Mouse (Mus musculus) forebrain, embryonic 11.5 days (tissue): Measurements from ENCODE around the gene Tmem145. TPM values are rescaled to one million over a fixed set of nuclear protein-coding genes. Genes with fewer than 3 reads are reported as not detected.

Source experiments
- ATAC-seq: fragments of 200-750 bp; cut with Nextera tagmentation; replicated peaks from 2 replicates; pipeline ENCODE4 v1.8.0; 2017; ENCODE audit warnings: moderate TSS enrichment; ENCODE audit not compliant: low FRiP score
- DNase-seq: peaks from one replicate; pipeline ENCODE4 v3.0.0-alpha.2; 2017; ENCODE audit warnings: low spot score
- H3K27ac ChIP-seq: fragments of 300-500 bp; sonication (generic); 2 replicates; pipeline ENCODE4 v1.5.1; 2014; ENCODE audit warnings: low read depth, low read length
- H3K27me3 ChIP-seq: fragments of 300-500 bp; sonication (generic); 2 replicates; pipeline ENCODE4 v1.6.1; 2014; ENCODE audit warnings: mild to moderate bottlenecking, low read length, mixed read lengths; ENCODE audit not compliant: control insufficient read depth, insufficient read depth
- H3K36me3 ChIP-seq: fragments of 300-500 bp; sonication (generic); 2 replicates; pipeline ENCODE4 v1.6.1; 2014; ENCODE audit warnings: mild to moderate bottlenecking, low read length, moderate library complexity, mixed read lengths; ENCODE audit not compliant: control insufficient read depth, insufficient read depth
- H3K4me1 ChIP-seq: fragments of 300-500 bp; sonication (generic); replicated peaks from 2 replicates; pipeline ENCODE4 v1.6.1; 2014; ENCODE audit warnings: low read length, mixed read lengths; ENCODE audit not compliant: control insufficient read depth, insufficient read depth
- H3K4me2 ChIP-seq: fragments of 300-500 bp; sonication (generic); 2 replicates; pipeline ENCODE4 v1.6.1; 2014; ENCODE audit warnings: low read depth, mild to moderate bottlenecking, low read length, moderate library complexity, mixed read lengths; ENCODE audit not compliant: severe bottlenecking
- H3K4me3 ChIP-seq: fragments of 300-500 bp; sonication (generic); 2 replicates; pipeline ENCODE4 v1.5.1; 2014; ENCODE audit warnings: low read depth, low read length
- H3K9ac ChIP-seq: fragments of 300-500 bp; sonication (generic); 2 replicates; pipeline ENCODE4 v1.6.1; 2014; ENCODE audit warnings: low read length
- H3K9me3 ChIP-seq: fragments of 300-500 bp; sonication (generic); 2 replicates; pipeline ENCODE4 v1.6.1; 2016; ENCODE audit warnings: low read length, mixed read lengths; ENCODE audit not compliant: control insufficient read depth
- whole genome bisulfite sequencing: fragments of 180-500 bp; shearing (Covaris S2); extraction: QIAGEN DNeasy Blood & Tissue Kit; methylation state at CpG from one replicate; pipeline ENCODE4 v1.1.7; 2014; 5-methylcytosine and 5-hydroxymethylcytosine counted together
- polyA plus RNA-seq: library from polyadenylated mRNA; unstranded; fragments of >200 nt; fragmentation: Nextera tagmentation; extraction: Ambion mirVana; gene quantifications from 2 replicates; pipeline ENCODE4 v1.2.1, GENCODE M21; 2014

The Tmem145 gene
- polyA plus RNA-seq, 1 experiment from 2014 or later: 6.7 TPM

GRCm38 (mm10) chr7:25303685-25304006 is 2.3 kb upstream of the Tmem145 start:
- 0 out of 2 replicates have a peak, but pooled peaks cover 4% of the 10 kb centered on the region for H3K27me3 ChIP-seq
- WGBS: 79% methylated on average over 3 of the region's 3 CpGs
- no peaks in the 10 kb centered on the region for H3K9me3 ChIP-seq
- no peak overlapping the region for H3K27ac ChIP-seq
- no peaks in the 10 kb centered on the region for H3K36me3 ChIP-seq
- no peak overlapping the region for H3K4me3 ChIP-seq
- DNase-seq (no peak), ATAC-seq (no peak)
- H3K9ac ChIP-seq: no peak overlapping the region
- no peak overlapping the region for H3K4me2 ChIP-seq
- peaks cover 3% of the 10 kb centered on the region; the same call in 1 of the 2 replicates for H3K4me1 ChIP-seq

GRCm38 (mm10) chr7:25305481-25305880 is 425 bp upstream of the Tmem145 start:
- H3K27ac ChIP-seq: no peak overlapping the region
- WGBS: 0% methylated on average over 2 of the region's 2 CpGs
- H3K4me1 ChIP-seq: peaks cover 3% of the 10 kb centered on the region; the same call in 1 of the 2 replicates
- no peaks in the 10 kb centered on the region for H3K36me3 ChIP-seq
- 0 out of 2 replicates have a peak, but pooled peaks cover 4% of the 10 kb centered on the region for H3K27me3 ChIP-seq
- peak overlapping the region; percentile 51 for H3K4me3 ChIP-seq
- no peaks in the 10 kb centered on the region for H3K9me3 ChIP-seq
- DNase-seq (no peak), ATAC-seq (peak; percentile 10; the same call in 1 of the 2 replicates)
- H3K9ac ChIP-seq: peak overlapping the region; percentile 67
- H3K4me2 ChIP-seq: peak overlapping the region; percentile 92

- 0 out of 2 replicates have a peak, but pooled peaks cover 4% of the 10 kb centered on the region for H3K27me3 ChIP-seq
- ATAC-seq (peak; percentile 10; the same call in 1 of the 2 replicates), DNase-seq (no peak)
- no peak overlapping the region for H3K27ac ChIP-seq
- H3K4me2 ChIP-seq: peak overlapping the region; percentile 92; the same call in 1 of the 2 replicates
- no peaks in the 10 kb centered on the region for H3K36me3 ChIP-seq
- 42% methylated on average over 2 of the region's 2 CpGs for WGBS
- H3K9me3 ChIP-seq: no peaks in the 10 kb centered on the region
- H3K4me3 ChIP-seq: peak overlapping the region; percentile 51; the same call in 1 of the 2 replicates
- peaks cover 3% of the 10 kb centered on the region; the same call in 1 of the 2 replicates for H3K4me1 ChIP-seq
- no peak overlapping the region for H3K9ac ChIP-seq
Measured at GRCm38 (mm10) chr7:25306614-25306996, 699 bp downstream of the Tmem145 start.

- Histone ChIP-seq H3K27ac (no peak overlapping the region), H3K4me3 (no peak overlapping the region), H3K27me3 (peaks cover 13% of the 10 kb centered on the region), H3K9me3 (no peaks in the 10 kb centered on the region), H3K4me1 (peaks cover 3% of the 10 kb centered on the region; the same call in 1 of the 2 replicates), H3K9ac (no peak overlapping the region), H3K36me3 (no peaks in the 10 kb centered on the region), H3K4me2 (no peak overlapping the region)
- ATAC-seq (no peak), DNase-seq (no peak)
- 64% methylated on average over 17 of the region's 17 CpGs for WGBS
Measured at GRCm38 (mm10) chr7:25308702-25309318, 2.9 kb downstream of the Tmem145 start.

- WGBS: 86% methylated on average over 9 of the region's 9 CpGs
Measured at GRCm38 (mm10) chr7:25309425-25309824, 3.5 kb downstream of the Tmem145 start.

GRCm38 (mm10) chr7:25311193-25311592 is 5.3 kb downstream of the Tmem145 start:
- H3K27me3 ChIP-seq: peaks cover 34% of the 10 kb centered on the region

More at GRCm38 (mm10) chr7:25309425-25309824, 3.5 kb downstream of the Tmem145 start:
- H3K4me3 ChIP-seq: no peak overlapping the region
- H3K36me3 ChIP-seq: no peaks in the 10 kb centered on the region
- no peak overlapping the region for H3K27ac ChIP-seq
- H3K4me1 ChIP-seq: peaks cover 3% of the 10 kb centered on the region; the same call in 1 of the 2 replicates
- H3K4me2 ChIP-seq: no peak overlapping the region
- DNase-seq (no peak), ATAC-seq (no peak)
- no peak overlapping the region for H3K9ac ChIP-seq
- peaks cover 19% of the 10 kb centered on the region for H3K27me3 ChIP-seq
- H3K9me3 ChIP-seq: no peaks in the 10 kb centered on the region

GRCm38 (mm10) chr7:25313325-25313724 is 7.4 kb downstream of the Tmem145 start:
- no peak for ATAC-seq
- Histone ChIP-seq H3K4me3 (no peak overlapping the region), H3K4me1 (peaks cover 18% of the 10 kb centered on the region), H3K9ac (no peak overlapping the region), H3K4me2 (no peak overlapping the region), H3K27ac (no peak overlapping the region), H3K36me3 (no peaks in the 10 kb centered on the region), H3K9me3 (no peaks in the 10 kb centered on the region), H3K27me3 (peaks cover 30% of the 10 kb centered on the region)
- 52% methylated on average over 7 of the region's 7 CpGs for WGBS
- DNase-seq: no peak

More at GRCm38 (mm10) chr7:25311193-25311592, 5.3 kb downstream of the Tmem145 start:
- Histone ChIP-seq H3K4me2 (no peak overlapping the region), H3K36me3 (no peaks in the 10 kb centered on the region), H3K4me1 (peaks cover 15% of the 10 kb centered on the region), H3K9ac (no peak overlapping the region), H3K27ac (no peak overlapping the region), H3K4me3 (no peak overlapping the region), H3K9me3 (no peaks in the 10 kb centered on the region)
- ATAC-seq (no peak), DNase-seq (no peak)
- 84% methylated on average over 11 of the region's 11 CpGs for WGBS

GRCm38 (mm10) chr7:25314606-25315305 is 8.8 kb downstream of the Tmem145 start:
- peak; percentile 70 for DNase-seq
- H3K4me1 ChIP-seq: peaks cover 18% of the 10 kb centered on the region
- WGBS: 2% methylated on average over 45 of the region's 51 CpGs
- peaks cover 30% of the 10 kb centered on the region for H3K27me3 ChIP-seq
- peak overlapping the region; percentile 56 for H3K9ac ChIP-seq
- no peaks in the 10 kb centered on the region for H3K9me3 ChIP-seq
- H3K27ac ChIP-seq: no peak overlapping the region
- no peak for ATAC-seq
- peak overlapping the region; percentile 60 for H3K4me2 ChIP-seq
- peak overlapping the region; percentile 40 for H3K4me3 ChIP-seq
- no peaks in the 10 kb centered on the region for H3K36me3 ChIP-seq
